Mouse (Mus musculus) stomach, postnatal 0 days (tissue): ENCODE data around the gene Mrc2.

Experiments
- CTCF ChIP-seq: IDR thresholded peaks from 2 replicates; pipeline ENCODE4 v1.5.1; 2016; ENCODE audit warnings: antibody characterized with exemption, low read depth, mild to moderate bottlenecking, moderate library complexity
- EP300 ChIP-seq: optimal IDR thresholded peaks from 2 replicates; pipeline ENCODE3; 2016; ENCODE audit warnings: antibody characterized with exemption

DNA sequence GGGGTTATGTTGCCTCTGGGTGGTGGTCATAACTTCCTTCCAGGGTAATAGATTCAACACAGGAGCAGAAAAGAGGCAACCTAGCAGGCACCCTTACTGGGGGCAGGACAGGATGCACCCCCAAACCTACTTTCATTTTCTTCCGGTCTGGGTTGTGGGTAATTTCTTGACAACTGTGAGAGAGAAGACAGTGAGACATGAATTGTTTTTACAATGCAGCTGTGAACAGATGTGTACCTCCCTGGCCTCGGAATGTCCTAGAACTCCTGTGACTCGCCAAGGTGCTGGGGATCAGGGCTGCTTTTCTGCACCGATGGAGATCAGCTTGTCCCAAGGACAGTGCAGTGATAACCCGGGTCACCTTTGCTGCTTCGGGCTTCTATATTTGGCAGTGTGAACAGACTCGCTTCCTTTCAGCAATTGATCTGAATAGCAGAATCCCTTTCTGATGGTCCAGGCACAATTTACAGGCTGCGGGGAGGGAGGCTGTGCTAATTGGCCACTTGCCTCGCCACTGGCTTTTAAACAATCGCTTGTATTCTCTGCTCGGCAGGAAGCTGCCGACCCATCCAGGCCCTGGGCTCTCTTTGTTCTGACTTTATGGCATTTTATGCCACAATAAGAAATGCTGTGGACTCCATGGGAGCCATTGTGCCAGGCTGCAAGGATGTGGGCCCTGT, 72.1 kb downstream of the Mrc2 start:
- TF ChIP-seq EP300 (no peak), CTCF (no peak)
